Mouse (Mus musculus) heart, adult 2 months (tissue): ENCODE results near the gene Gfap.

Experiments used
- CTCF ChIP-seq: fragments of 200-600 bp; IDR thresholded peaks from 2 replicates; pipeline ENCODE4 v1.8.1; 2022; ENCODE audit warnings: antibody characterized with exemption, mild to moderate bottlenecking, moderate library complexity
- EP300 ChIP-seq: fragments of 200-500 bp; IDR thresholded peaks from 2 replicates; pipeline ENCODE4 v1.6.1; 2011; ENCODE audit warnings: low read depth, low read length, control low read depth; ENCODE audit not compliant: insufficient read depth
- POLR2A ChIP-seq: fragments of 200-500 bp; IDR thresholded peaks from 2 replicates; pipeline ENCODE4 v1.6.1; 2011; ENCODE audit warnings: mild to moderate bottlenecking, low read depth, low read length, control low read depth; ENCODE audit not compliant: insufficient read depth

GRCm38 (mm10) chr11:102888135-102888534, 12.6 kb downstream of the Gfap start:
- TF ChIP-seq CTCF (no peak), POLR2A (no peak), EP300 (no peak)
